Comparison of ENCODE assay signal across 27 mouse cellular contexts in the genomic region with DNA sequence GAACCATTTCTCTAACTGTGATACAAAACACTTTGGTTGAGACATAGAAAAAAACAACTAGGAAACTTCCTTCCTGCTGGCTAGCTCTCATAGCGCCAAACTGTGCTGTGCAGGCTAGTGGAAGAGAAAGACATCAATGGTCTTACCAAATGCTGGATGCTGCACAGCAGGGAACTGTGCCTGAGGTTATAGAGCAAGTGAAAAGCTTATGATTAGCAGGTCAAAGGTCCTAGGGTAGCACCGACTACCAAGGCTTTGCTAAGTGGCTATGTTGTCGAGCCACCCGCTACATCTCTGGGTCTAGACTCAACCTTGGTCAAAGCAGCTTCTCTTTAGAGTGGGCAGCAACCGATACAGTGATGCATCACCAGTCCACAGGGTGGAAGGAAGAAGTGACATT. TPM values are rescaled to one million over a fixed set of nuclear protein-coding genes. Genes with fewer than 3 reads are reported as not detected.
DNase-seq lines count a peak whose midpoint lies in the region; ATAC-seq and TF ChIP-seq lines count a peak whose summit lies in the region.
"Had no signal": no experiment of that assay in that cellular context is flagged by ENCODE, and none has a peak within 500 bp of the region (broad histone marks: within the 10 kb centered on the region; RNA-seq: fewer than 3 reads in every experiment).

No protein-coding gene starts in this region.

- H3K9me3 ChIP-seq in midbrain, embryonic 11.5 days (ENCODE audit: control insufficient read depth, low read length): no peaks in the 10 kb centered on the region
- no peaks in the 10 kb centered on the region for H3K9me3 ChIP-seq in midbrain, postnatal 0 days (ENCODE audit: low read length)
- H3K9me3 ChIP-seq: embryonic facial prominence, embryonic 10.5 days; embryonic facial prominence, embryonic 12.5 days; forebrain, embryonic 13.5 days; forebrain, embryonic 15.5 days; G1E had no signal

- no peak overlapping the region for H3K4me2 ChIP-seq in midbrain, embryonic 11.5 days
- H3K4me2 ChIP-seq in midbrain, postnatal 0 days (ENCODE audit: low read depth, low read length, poor library complexity, severe bottlenecking): no peak overlapping the region
- H3K4me2 ChIP-seq: embryonic facial prominence, embryonic 12.5 days; forebrain, embryonic 13.5 days; forebrain, embryonic 15.5 days had no signal

- WGBS in midbrain, embryonic 11.5 days: 45% methylated on average over 5 of the region's 5 CpGs
- WGBS in midbrain, postnatal 0 days: 53% methylated on average over 5 of the region's 5 CpGs

- H3K27me3 ChIP-seq in midbrain, embryonic 11.5 days (ENCODE audit: control insufficient read depth, insufficient read depth, low read length): no peaks in the 10 kb centered on the region
- no peaks in the 10 kb centered on the region for H3K27me3 ChIP-seq in midbrain, postnatal 0 days (ENCODE audit: insufficient read depth, low read length)
- H3K27me3 ChIP-seq: CH12.LX; embryonic facial prominence, embryonic 12.5 days; forebrain, embryonic 13.5 days; forebrain, embryonic 15.5 days; Patski had no signal

- no peak for TF ChIP-seq CTCF in midbrain, postnatal 0 days (IDR thresholded peaks at IDR 0.05)

- H3K4me3 ChIP-seq in midbrain, embryonic 11.5 days (ENCODE audit: low read depth, low read length): no peak overlapping the region
- H3K4me3 ChIP-seq in midbrain, postnatal 0 days (ENCODE audit: low read depth, low read length): no peak overlapping the region
- H3K4me3 ChIP-seq: embryonic facial prominence, embryonic 10.5 days; embryonic facial prominence, embryonic 12.5 days; forebrain, embryonic 13.5 days; forebrain, embryonic 15.5 days had no signal

- H3K9ac ChIP-seq in midbrain, embryonic 11.5 days (ENCODE audit: low read length): no peak overlapping the region
- H3K9ac ChIP-seq in midbrain, postnatal 0 days (replicated peaks; ENCODE audit: low read length, poor library complexity, severe bottlenecking): no peak overlapping the region
- H3K9ac ChIP-seq: embryonic facial prominence, embryonic 12.5 days; forebrain, embryonic 13.5 days; forebrain, embryonic 15.5 days; forebrain, postnatal 0 days had no signal

- 0 out of 2 replicates have a peak, but pooled peaks have one; percentile 27 for ATAC-seq in midbrain, embryonic 11.5 days (ENCODE audit: low FRiP score)
- ATAC-seq in midbrain, postnatal 0 days (ENCODE audit: low FRiP score): no peak
- 0 out of 2 replicates have a peak, but pooled peaks have one; percentile 26 for ATAC-seq in megakaryocyte-erythroid progenitor cell, adult 5-6 weeks (replicated peaks; ENCODE audit: low FRiP score, low TSS enrichment, poor library complexity, severe bottlenecking)
- ATAC-seq: activated CD4-positive, CD25-positive, alpha-beta regulatory T cell, adult 4 months; CD4-positive, CD25-positive, alpha-beta regulatory T cell, adult 4 months; forebrain, embryonic 13.5 days; forebrain, embryonic 15.5 days; forebrain, postnatal 0 days; Patski had no signal

- H3K4me1 ChIP-seq in midbrain, embryonic 11.5 days (ENCODE audit: control insufficient read depth, insufficient read depth, low read length): no peaks in the 10 kb centered on the region
- no peaks in the 10 kb centered on the region for H3K4me1 ChIP-seq in midbrain, postnatal 0 days (ENCODE audit: insufficient read depth, low read length)
- H3K4me1 ChIP-seq: embryonic facial prominence, embryonic 10.5 days; embryonic facial prominence, embryonic 12.5 days; forebrain, embryonic 13.5 days; forebrain, embryonic 15.5 days had no signal

- peak; percentile 21 for DNase-seq in embryo, embryonic 10 days (ENCODE audit: low spot score)
- no peak for DNase-seq in embryo, embryonic 10.5 days (ENCODE audit: low spot score)
- peak; percentile 76 for DNase-seq in midbrain, embryonic 11.5 days (ENCODE audit: low spot score, missing footprints)
- no peak for DNase-seq in midbrain, postnatal 0 days (ENCODE audit: low spot score)
- peak; percentile 36 for DNase-seq in R1 (ENCODE audit: low read depth, low spot score)
- DNase-seq in thymus, postnatal 4 days: no peak
- no peak for DNase-seq in adrenal gland, postnatal 10 days
- DNase-seq: adrenal gland, adult 8-10 months; adrenal gland, postnatal 25 days; B cell, adult 2 months; cerebellum, adult 11 months; cerebellum, adult 18-20 months; cerebellum, adult 8-10 months; cerebellum, adult 9-11 months; cerebellum, postnatal 14 days; cerebellum, postnatal 36 days; forebrain, postnatal 0 days had no signal

- H3K36me3 ChIP-seq in midbrain, embryonic 11.5 days (ENCODE audit: control insufficient read depth, insufficient read depth, low read length): no peaks in the 10 kb centered on the region
- peaks cover 34% of the 10 kb centered on the region for H3K36me3 ChIP-seq in midbrain, postnatal 0 days (ENCODE audit: insufficient read depth, low read length)

- H3K27ac ChIP-seq in midbrain, embryonic 11.5 days (ENCODE audit: low read depth, low read length): no peak overlapping the region
- H3K27ac ChIP-seq in midbrain, postnatal 0 days (ENCODE audit: low read depth, low read length): no peak overlapping the region
- H3K27ac ChIP-seq: embryonic facial prominence, embryonic 10.5 days; embryonic facial prominence, embryonic 12.5 days; forebrain, embryonic 13.5 days; forebrain, embryonic 15.5 days had no signal

RNA-seq across cellular contexts. Expression of gene Snx14, which starts 49.9 kb away (rescaled TPM):
- 22.8 and 23.9 TPM in 2 replicates for polyA plus RNA-seq in midbrain, embryonic 11.5 days (2014; fragmentation: Nextera tagmentation; extraction: Ambion mirVana)
- 33.5 and 43.0 TPM in 2 replicates for total RNA-seq in midbrain, postnatal 0 days (2014; rRNA removed)
- 28.6 TPM in 2 replicates for polyA plus RNA-seq in midbrain, postnatal 0 days (2015; fragmentation: Nextera tagmentation; extraction: Ambion mirVana)
- 25.1 and 30.0 TPM in 2 replicates for total RNA-seq in megakaryocyte-erythroid progenitor cell, adult 5-6 weeks (2014; fragmentation: Nextera tagmentation)
- 17.9 and 30.3 TPM in 2 replicates for total RNA-seq in megakaryocyte-erythroid progenitor cell, adult 5-6 weeks (2017)
- 10 to 100 TPM; 41.8 to 54.5 TPM for total RNA-seq in adrenal gland, postnatal 10 days (2021)

Comparison
In these comparisons a context has a peak if more than half of its experiments do, and no peak if none do; other contexts are left out.
1. DNase-seq: peak in embryo, embryonic 10 days (single experiment), midbrain, embryonic 11.5 days (single experiment) and R1 (single experiment); none in embryo, embryonic 10.5 days (single experiment), midbrain, postnatal 0 days (single experiment), thymus, postnatal 4 days (single experiment) and adrenal gland, postnatal 10 days (single experiment).